ENCODE assay signal across 8 mouse cellular contexts in genomic region chr14:74731221-74732078, GRCm38 (mm10). TPM values are rescaled to one million over a fixed set of nuclear protein-coding genes. Genes with fewer than 3 reads are reported as not detected.
DNase-seq lines count a peak whose midpoint lies in the region; ATAC-seq and TF ChIP-seq lines count a peak whose summit lies in the region.

No protein-coding gene starts in this region.

- peak overlapping the region; percentile 55 for H3ac ChIP-seq in myocyte (ENCODE audit: control insufficient read depth, insufficient read length)

- H3K9me3 ChIP-seq in heart, embryonic 16.5 days (replicated peaks; ENCODE audit: control insufficient read depth, low read length), result no peaks in the 10 kb centered on the region
- no peaks in the 10 kb centered on the region for H3K9me3 ChIP-seq in kidney, embryonic 16.5 days (ENCODE audit: low read length)

- ATAC-seq in heart, embryonic 16.5 days (replicated peaks; ENCODE audit: extremely low read depth, insufficient read depth, low FRiP score), result no peak
- peak; percentile 0; the same call in 1 of the 2 replicates for ATAC-seq in kidney, embryonic 16.5 days (ENCODE audit: low FRiP score, low TSS enrichment)
- ATAC-seq in cerebellum, adult (ENCODE audit: insufficient number of reproducible peaks, low FRiP score, low TSS enrichment), result no peak

- 27% methylated on average over 9 of the region's 9 CpGs for WGBS in heart, embryonic 16.5 days
- WGBS in kidney, embryonic 16.5 days, result 23% methylated on average over 9 of the region's 9 CpGs

- peak overlapping the region; percentile 84 for H3K4me2 ChIP-seq in heart, embryonic 16.5 days (ENCODE audit: low read depth, low read length)
- peak overlapping the region; percentile 73 for H3K4me2 ChIP-seq in kidney, embryonic 16.5 days (replicated peaks; ENCODE audit: low read depth, low read length)
- H3K4me2 ChIP-seq in myocyte (ENCODE audit: low read depth), result peak overlapping the region; percentile 67

- peak overlapping the region; percentile 52; the same call in 1 of the 2 replicates for H3K27ac ChIP-seq in heart, embryonic 16.5 days (ENCODE audit: low read length)
- no peak overlapping the region for H3K27ac ChIP-seq in embryonic fibroblast, embryonic 13.5 days (ENCODE audit: insufficient read depth, low read length)
- peak overlapping the region; percentile 96 for H3K27ac ChIP-seq in kidney, embryonic 16.5 days (ENCODE audit: low read length)

- peaks cover 12% of the 10 kb centered on the region for H3K4me1 ChIP-seq in heart, embryonic 16.5 days (ENCODE audit: control insufficient read depth, insufficient read depth, low read length)
- no peaks in the 10 kb centered on the region; the same call in 1 of the 2 replicates for H3K4me1 ChIP-seq in embryonic fibroblast, embryonic 13.5 days (ENCODE audit: control insufficient read depth, insufficient read depth, low read length)
- peaks cover 32% of the 10 kb centered on the region for H3K4me1 ChIP-seq in kidney, embryonic 16.5 days (ENCODE audit: insufficient read depth, low read length)

- peak overlapping the region; percentile 70 for H3K9ac ChIP-seq in heart, embryonic 16.5 days (ENCODE audit: low read length)
- peak overlapping the region; percentile 63 for H3K9ac ChIP-seq in kidney, embryonic 16.5 days (replicated peaks; ENCODE audit: low read length)

- no peaks in the 10 kb centered on the region for H3K27me3 ChIP-seq in heart, embryonic 16.5 days (ENCODE audit: control insufficient read depth, insufficient read depth, low read length)
- H3K27me3 ChIP-seq in kidney, embryonic 16.5 days (ENCODE audit: insufficient read depth, low read length), result no peaks in the 10 kb centered on the region
- no peaks in the 10 kb centered on the region for H3K27me3 ChIP-seq in myocyte (ENCODE audit: control insufficient read depth, insufficient read depth, insufficient read length)

- peaks cover 37% of the 10 kb centered on the region for H3K79me2 ChIP-seq in myocyte (ENCODE audit: control insufficient read depth, insufficient read depth)

- no peak for TF ChIP-seq POLR2A in embryonic fibroblast, embryonic 13.5 days (IDR thresholded peaks at IDR 0.05; ENCODE audit: low read depth, low read length)
- no peak for TF ChIP-seq POLR2A in myocyte (IDR thresholded peaks at IDR 0.05; ENCODE audit: insufficient read length, low read depth)

- H3K36me3 ChIP-seq in heart, embryonic 16.5 days (ENCODE audit: control insufficient read depth, insufficient read depth), result peaks cover 3% of the 10 kb centered on the region
- peaks cover 10% of the 10 kb centered on the region for H3K36me3 ChIP-seq in kidney, embryonic 16.5 days (ENCODE audit: insufficient read depth, low read length)
- H3K36me3 ChIP-seq in myocyte (ENCODE audit: control insufficient read depth, insufficient read depth), result peaks cover 12% of the 10 kb centered on the region

- no peak for TF ChIP-seq CTCF in embryonic fibroblast, embryonic 13.5 days (IDR thresholded peaks at IDR 0.05; ENCODE audit: borderline replicate concordance, insufficient read depth, low read length)

- H3K4me3 ChIP-seq in heart, embryonic 16.5 days (ENCODE audit: low read length), result peak overlapping the region; percentile 79
- H3K4me3 ChIP-seq in embryonic fibroblast, embryonic 13.5 days (ENCODE audit: insufficient read depth, low read length), result peak overlapping the region; percentile 32
- peak overlapping the region; percentile 72 for H3K4me3 ChIP-seq in kidney, embryonic 16.5 days (ENCODE audit: low read length)
- H3K4me3 ChIP-seq in myocyte, result peak overlapping the region; percentile 64

- DNase-seq in heart, postnatal 36 days, result no peak
- no peak for DNase-seq in thymus, adult 18-20 months
- DNase-seq in lung, postnatal 36 days, result no peak

- intact Hi-C loops in heart, postnatal 36 days (cut with DNase I), result no loop called here

TF ChIP-seq in myocyte, 11 proteins besides CTCF, POLR2A, EP300 and RAD21:
- TF ChIP-seq TCF12 (IDR thresholded peaks at IDR 0.05; ENCODE audit: insufficient read depth, poor library complexity, severe bottlenecking) (no peak), CEBPB (IDR thresholded peaks at IDR 0.05; ENCODE audit: insufficient read depth, poor library complexity, severe bottlenecking) (no peak), E2F4 (IDR thresholded peaks at IDR 0.05; ENCODE audit: insufficient read depth) (no peak), SRF (IDR thresholded peaks at IDR 0.05; ENCODE audit: control insufficient read depth, insufficient read length, low read depth) (no peak), REST (IDR thresholded peaks at IDR 0.05; ENCODE audit: insufficient read depth, insufficient read length) (no peak), USF1 (IDR thresholded peaks at IDR 0.05; ENCODE audit: low read depth) (no peak), POLR2AphosphoS2 (IDR thresholded peaks at IDR 0.05; ENCODE audit: insufficient read length, low read depth) (no peak), MYOD1 (IDR thresholded peaks at IDR 0.05; ENCODE audit: control insufficient read depth in 1 of 3, insufficient read length in 2 of 3, low read depth in 2 of 3) (no peak), TCF3 (IDR thresholded peaks at IDR 0.05; ENCODE audit: insufficient read length, low read depth) (no peak), MAX (IDR thresholded peaks at IDR 0.05; ENCODE audit: low read depth) (no peak), MYOG (IDR thresholded peaks at IDR 0.05; ENCODE audit: control insufficient read depth in 1 of 3, insufficient read depth in 1 of 3, insufficient read length in 2 of 3, low read depth in 2 of 3) (no peak)
TF ChIP-seq in myocyte: peak in this region for 0.

RNA-seq across cellular contexts. Expression of gene Esd, which starts 0.6 kb away (rescaled TPM):
- 252 and 257 TPM in 2 replicates for polyA plus RNA-seq in heart, embryonic 16.5 days (2015; fragmentation: Nextera tagmentation; extraction: Ambion mirVana)
- 100 to 1,000 TPM; 130 to 132 TPM for total RNA-seq in heart, postnatal 36 days (2021)
- 509 and 883 TPM in 2 replicates for polyA plus RNA-seq in embryonic fibroblast, embryonic 13.5 days (2011; ENCODE audit: insufficient read length, low read depth, missing spikeins)
- 431 and 472 TPM in 2 replicates for polyA plus RNA-seq in kidney, embryonic 16.5 days (2015; fragmentation: Nextera tagmentation; extraction: Ambion mirVana)
- polyA plus RNA-seq in myocyte (2012; fragmentation: generic; extraction: Trizol), result 320 TPM
